Comparison of ENCODE assay signal across 18 mouse cellular contexts in the genomic region with DNA sequence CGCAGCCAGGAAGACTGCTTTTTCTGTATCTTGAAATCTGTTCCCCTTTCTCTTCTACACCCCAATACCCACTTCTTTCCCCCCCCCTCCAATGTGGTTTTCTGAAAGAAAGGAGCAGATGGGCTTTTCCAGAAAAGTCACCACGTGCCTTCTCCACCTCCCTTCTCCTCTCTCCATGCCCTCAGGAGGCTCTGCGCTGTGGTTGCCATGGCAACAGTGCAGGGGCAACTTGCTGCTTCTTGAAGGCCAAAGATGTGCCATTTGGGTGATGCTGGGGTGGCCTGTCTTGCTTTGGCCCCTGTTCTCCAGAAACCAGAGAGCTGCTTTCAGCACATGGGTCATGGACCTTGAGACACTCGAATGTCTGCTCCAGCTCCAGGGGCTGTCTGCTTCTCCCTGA.
DNase-seq lines count a peak whose midpoint lies in the region; ATAC-seq and TF ChIP-seq lines count a peak whose summit lies in the region.
"Had no signal": no experiment of that assay in that cellular context is flagged by ENCODE, and none has a peak within 500 bp of the region (broad histone marks: within the 10 kb centered on the region; RNA-seq: fewer than 3 reads in every experiment).

No protein-coding gene starts in this region.

- H3K36me3 ChIP-seq in midbrain, embryonic 14.5 days (ENCODE audit: control insufficient read depth, insufficient read depth, low read length): no peaks in the 10 kb centered on the region
- H3K36me3 ChIP-seq in midbrain, embryonic 11.5 days (ENCODE audit: control insufficient read depth, insufficient read depth, low read length): no peaks in the 10 kb centered on the region
- H3K36me3 ChIP-seq: heart, embryonic 12.5 days had no signal

- no peak for TF ChIP-seq CTCF in cerebellum, adult 2 months (IDR thresholded peaks at IDR 0.05; ENCODE audit: borderline replicate concordance, insufficient read depth, low read depth, low read length)
- no peak for TF ChIP-seq CTCF in lung, adult 2 months (IDR thresholded peaks at IDR 0.05; ENCODE audit: insufficient read depth, low read length)

- DNase-seq in cerebellum, adult 11-12 months: peak; percentile 7
- DNase-seq in cerebellum, adult 2 months: no peak
- DNase-seq in frontal cortex, adult 2 months (ENCODE audit: extremely low spot score in 1 of 2, low spot score in 1 of 2): peak; percentile 22 to 43
- DNase-seq in frontal cortex, postnatal 25 days (ENCODE audit: low spot score in 2 of 2): no peak
- DNase-seq in midbrain, embryonic 14.5 days: peak; percentile 72
- DNase-seq in midbrain, embryonic 11.5 days (ENCODE audit: low spot score, missing footprints): no peak
- DNase-seq in retina, embryonic 14.5 days (ENCODE audit: low spot score): peak; percentile 38
- no peak for DNase-seq in lung, adult 2 months
- DNase-seq: adrenal gland, adult 2 months; gastrocnemius, postnatal 36 days; kidney, adult 18-20 months; kidney, postnatal 25 days; liver, postnatal 0 days; lung, postnatal 4 days; thymus, postnatal 36 days had no signal

- no peaks in the 10 kb centered on the region for H3K27me3 ChIP-seq in cerebellum, adult 2 months (ENCODE audit: control insufficient read depth, insufficient read depth, low read length)
- H3K27me3 ChIP-seq in midbrain, embryonic 14.5 days (ENCODE audit: control insufficient read depth, insufficient read depth, low read length): no peaks in the 10 kb centered on the region
- H3K27me3 ChIP-seq in midbrain, embryonic 11.5 days (ENCODE audit: control insufficient read depth, insufficient read depth, low read length): no peaks in the 10 kb centered on the region

- H3K9me3 ChIP-seq in midbrain, embryonic 14.5 days (ENCODE audit: control insufficient read depth, low read length): no peaks in the 10 kb centered on the region
- no peaks in the 10 kb centered on the region for H3K9me3 ChIP-seq in midbrain, embryonic 11.5 days (ENCODE audit: control insufficient read depth, low read length)
- H3K9me3 ChIP-seq: heart, embryonic 12.5 days had no signal

- no peak overlapping the region for H3K9ac ChIP-seq in midbrain, embryonic 14.5 days (replicated peaks; ENCODE audit: low read length)
- no peak overlapping the region for H3K9ac ChIP-seq in midbrain, embryonic 11.5 days (ENCODE audit: low read length)
- H3K9ac ChIP-seq: heart, embryonic 12.5 days; liver, postnatal 0 days had no signal

- H3K4me1 ChIP-seq in cerebellum, adult 2 months (ENCODE audit: control insufficient read depth, insufficient read depth, low read length): no peaks in the 10 kb centered on the region
- no peaks in the 10 kb centered on the region for H3K4me1 ChIP-seq in midbrain, embryonic 14.5 days (ENCODE audit: control insufficient read depth, insufficient read depth, low read length)
- H3K4me1 ChIP-seq in midbrain, embryonic 11.5 days (ENCODE audit: control insufficient read depth, insufficient read depth, low read length): no peaks in the 10 kb centered on the region
- no peaks in the 10 kb centered on the region for H3K4me1 ChIP-seq in lung, adult 2 months (ENCODE audit: control insufficient read depth, insufficient read depth, low read length)

- H3K27ac ChIP-seq in cerebellum, adult 2 months (ENCODE audit: insufficient read depth, low read length): no peak overlapping the region
- no peak overlapping the region for H3K27ac ChIP-seq in midbrain, embryonic 14.5 days (replicated peaks; ENCODE audit: low read depth, low read length)
- H3K27ac ChIP-seq in midbrain, embryonic 11.5 days (ENCODE audit: low read depth, low read length): no peak overlapping the region
- H3K27ac ChIP-seq: stomach, postnatal 0 days had no signal

- no peak overlapping the region for H3K4me2 ChIP-seq in midbrain, embryonic 14.5 days (ENCODE audit: low read length)
- H3K4me2 ChIP-seq in midbrain, embryonic 11.5 days: no peak overlapping the region
- H3K4me2 ChIP-seq: heart, embryonic 12.5 days had no signal

- WGBS in cerebellum, adult 2 months: 47% methylated on average over 4 of the region's 4 CpGs
- WGBS in midbrain, embryonic 14.5 days: 56% methylated on average over 4 of the region's 4 CpGs
- WGBS in midbrain, embryonic 11.5 days: 69% methylated on average over 4 of the region's 4 CpGs
- WGBS in lung, adult 2 months: 74% methylated on average over 4 of the region's 4 CpGs

- ATAC-seq in midbrain, embryonic 14.5 days (ENCODE audit: low FRiP score, low TSS enrichment): no peak
- ATAC-seq in midbrain, embryonic 11.5 days (ENCODE audit: low FRiP score): no peak
- ATAC-seq: liver, postnatal 0 days; Patski had no signal

- no peak for TF ChIP-seq POLR2A in cerebellum, adult 2 months (IDR thresholded peaks at IDR 0.05; ENCODE audit: borderline replicate concordance, insufficient read depth, low read length)
- TF ChIP-seq POLR2A in lung, adult 2 months (IDR thresholded peaks at IDR 0.05; ENCODE audit: borderline replicate concordance, extremely low read depth, low read depth, low read length): no peak

- H3K4me3 ChIP-seq in cerebellum, adult 2 months (replicated peaks; ENCODE audit: insufficient read depth, low read depth, low read length): no peak overlapping the region
- no peak overlapping the region for H3K4me3 ChIP-seq in midbrain, embryonic 14.5 days (replicated peaks; ENCODE audit: low read depth, low read length)
- no peak overlapping the region for H3K4me3 ChIP-seq in midbrain, embryonic 11.5 days (ENCODE audit: low read depth, low read length)
- no peak overlapping the region for H3K4me3 ChIP-seq in lung, adult 2 months (replicated peaks; ENCODE audit: extremely low read depth, low read depth, low read length)
- H3K4me3 ChIP-seq: heart, embryonic 12.5 days had no signal

Comparison
In these comparisons a context has a peak if more than half of its experiments do, and no peak if none do; other contexts are left out.
1. DNase-seq: peak in cerebellum, adult 11-12 months (single experiment), frontal cortex, adult 2 months (2 of 2), midbrain, embryonic 14.5 days (single experiment) and retina, embryonic 14.5 days (single experiment); none in cerebellum, adult 2 months (0 of 2), frontal cortex, postnatal 25 days (0 of 2), midbrain, embryonic 11.5 days (single experiment) and lung, adult 2 months (single experiment).